Mouse (Mus musculus): Measurements from ENCODE around the gene Scgb2b26. TPM values are rescaled to one million over a fixed set of nuclear protein-coding genes. Genes with fewer than 3 reads are reported as not detected.
"Not testable (repeated sequence)": the region's sequence is repeated elsewhere in the genome, so short reads cannot be mapped to it uniquely, and the experiment has no call there.

Scgb2b26 gene
- total RNA-seq (2015) (not detected in 2 replicates), total RNA-seq (2017) (not detected in 2 replicates)

GRCm38 (mm10) chr7:33944940-33945339, at the start of gene Scgb2b26:
Gene Scgb2b26, minus strand, starts transcription at chr7:33945040.
- no peak for ATAC-seq (ENCODE audit: poor library complexity, severe bottlenecking)

- not testable (repeated sequence) for ATAC-seq (ENCODE audit: poor library complexity, severe bottlenecking)
These were observed 37.4 kb upstream of the Scgb2b26 start for GRCm38 (mm10) chr7:33982281-33982680.

- ATAC-seq (ENCODE audit: poor library complexity, severe bottlenecking), result no peak
These were observed 41.9 kb downstream of the Scgb2b26 start for GRCm38 (mm10) chr7:33902982-33903381.

GRCm38 (mm10) chr7:33900803-33901202, 44.0 kb downstream of the Scgb2b26 start:
- ATAC-seq (ENCODE audit: poor library complexity, severe bottlenecking), result 0 out of 2 replicates have a peak, but pooled peaks have one; percentile 20

GRCm38 (mm10) chr7:33900007-33900406, 44.8 kb downstream of the Scgb2b26 start:
- peak; percentile 93 for ATAC-seq (ENCODE audit: poor library complexity, severe bottlenecking)

Other genes with a start within 250 kb of the Scgb2b26 start
- gene Scgb2b24, start 205.7 kb downstream of the Scgb2b26 start, total RNA-seq (2015), result not detected in 2 replicates
- gene Scgb2b24, start 205.7 kb downstream of the Scgb2b26 start, total RNA-seq (2017), result not detected in 2 replicates
- gene Scgb1b24, start 201.2 kb downstream of the Scgb2b26 start, total RNA-seq (2015), result not detected in 2 replicates
- gene Scgb1b24, start 201.2 kb downstream of the Scgb2b26 start, total RNA-seq (2017), result not detected in 2 replicates
- not detected in 2 replicates for gene Scgb2b27, start 68.9 kb upstream of the Scgb2b26 start, total RNA-seq (2015)
- not detected in 2 replicates for gene Scgb2b27, start 68.9 kb upstream of the Scgb2b26 start, total RNA-seq (2017)
- gene Scgb1b27, start 76.4 kb upstream of the Scgb2b26 start, total RNA-seq (2015), result not detected in 2 replicates
- not detected in 2 replicates for gene Scgb1b27, start 76.4 kb upstream of the Scgb2b26 start, total RNA-seq (2017)
- not detected in 2 replicates for gene Scgb1b30, start 150.4 kb upstream of the Scgb2b26 start, total RNA-seq (2015)
- gene Scgb1b30, start 150.4 kb upstream of the Scgb2b26 start, total RNA-seq (2017), result not detected in 2 replicates
- 0.09 and 0.14 TPM in 2 replicates for gene Wtip, start 188.2 kb upstream of the Scgb2b26 start, total RNA-seq (2015)
- 0.33 TPM in 1 of 2 replicates, not detected in the other for gene Wtip, start 188.2 kb upstream of the Scgb2b26 start, total RNA-seq (2017)
- 111 and 115 TPM in 2 replicates for gene Uba2, start 224.6 kb upstream of the Scgb2b26 start, total RNA-seq (2015)
- 121 and 126 TPM in 2 replicates for gene Uba2, start 224.6 kb upstream of the Scgb2b26 start, total RNA-seq (2017)